Mouse (Mus musculus) heart, postnatal 0 days (tissue): ENCODE measurements at regions not wholly inside any gene's neighbourhood (a gene's known extent, or its start where the extent isn't known, plus 50 kb on each side); places are given as distances from the start of the nearest gene placed in this dataset.

Experiments
- ATAC-seq: fragments of 200-750 bp; cut with Nextera tagmentation; 2 replicates; pipeline ENCODE4 v1.8.0; 2017; ENCODE audit warnings: low read depth, moderate number of reproducible peaks, moderate library complexity; ENCODE audit not compliant: insufficient read depth
- DNase-seq: peaks from one replicate; pipeline ENCODE4 v3.0.0-alpha.2; 2016; ENCODE audit warnings: low spot score
- H3K27ac ChIP-seq: fragments of 300-500 bp; sonication (generic); 2 replicates; pipeline ENCODE4 v1.5.1; 2014; ENCODE audit warnings: low read depth, mild to moderate bottlenecking
- H3K27me3 ChIP-seq: fragments of 300-500 bp; sonication (generic); 2 replicates; pipeline ENCODE4 v1.6.1; 2014; ENCODE audit warnings: low read length, mixed read lengths; ENCODE audit not compliant: control insufficient read depth, insufficient read depth
- H3K36me3 ChIP-seq: fragments of 300-500 bp; sonication (generic); replicated peaks from 2 replicates; pipeline ENCODE4 v1.6.1; 2014; ENCODE audit warnings: low read length, mixed read lengths; ENCODE audit not compliant: control insufficient read depth, insufficient read depth
- H3K4me1 ChIP-seq: fragments of 300-500 bp; sonication (generic); 2 replicates; pipeline ENCODE4 v1.6.1; 2014; ENCODE audit warnings: antibody characterized with exemption; ENCODE audit not compliant: control insufficient read depth, insufficient read depth
- H3K4me2 ChIP-seq: fragments of 300-500 bp; sonication (generic); 2 replicates; pipeline ENCODE4 v1.6.1; 2014; ENCODE audit warnings: low read depth, mild to moderate bottlenecking, low read length, moderate library complexity
- H3K4me3 ChIP-seq: fragments of 300-500 bp; sonication (generic); 2 replicates; pipeline ENCODE4 v1.5.1; 2014; ENCODE audit warnings: low read depth, low read length
- H3K9ac ChIP-seq: fragments of 300-500 bp; sonication (generic); replicated peaks from 2 replicates; pipeline ENCODE4 v1.6.1; 2014; ENCODE audit warnings: low read depth, low read length, mixed read lengths
- H3K9me3 ChIP-seq: fragments of 300-500 bp; sonication (generic); replicated peaks from 2 replicates; pipeline ENCODE4 v1.6.1; 2016; ENCODE audit warnings: low read length; ENCODE audit not compliant: control insufficient read depth
- CTCF ChIP-seq: IDR thresholded peaks from 2 replicates; pipeline ENCODE4 v1.5.1; 2016; ENCODE audit warnings: antibody characterized with exemption, control low read depth, low read depth
- EP300 ChIP-seq: IDR thresholded peaks from 2 replicates; pipeline ENCODE4 v1.6.1; 2016; ENCODE audit warnings: antibody characterized with exemption, low read depth
- WGBS: fragments of 180-500 bp; shearing (Covaris S2); extraction: QIAGEN DNeasy Blood & Tissue Kit; methylation state at CpG from one replicate; pipeline ENCODE4 v1.1.7; 2014; 5-methylcytosine and 5-hydroxymethylcytosine counted together

GRCm38 (mm10) chr15:56136420-56136970, 1340.9 kb downstream of the Slc22a22 start:
- Histone ChIP-seq H3K36me3 (no peaks in the 10 kb centered on the region), H3K27me3 (no peaks in the 10 kb centered on the region), H3K9me3 (no peaks in the 10 kb centered on the region), H3K9ac (no peak overlapping the region), H3K4me2 (no peak overlapping the region), H3K27ac (no peak overlapping the region), H3K4me1 (no peaks in the 10 kb centered on the region), H3K4me3 (no peak overlapping the region)
- no peak for DNase-seq
- TF ChIP-seq CTCF = no peak
- no peak for TF ChIP-seq EP300
- WGBS = 70% methylated on average over 7 of the region's 7 CpGs
- ATAC-seq = no peak

GRCm38 (mm10) chr15:56128029-56128428, 1349.4 kb downstream of the Slc22a22 start:
- Histone ChIP-seq H3K4me2 (no peak overlapping the region), H3K9me3 (no peaks in the 10 kb centered on the region), H3K9ac (no peak overlapping the region), H3K27ac (no peak overlapping the region), H3K27me3 (no peaks in the 10 kb centered on the region), H3K36me3 (no peaks in the 10 kb centered on the region), H3K4me1 (no peaks in the 10 kb centered on the region), H3K4me3 (no peak overlapping the region)
- WGBS = 71% methylated on average over 1 of the region's 1 CpGs
- TF ChIP-seq EP300 (no peak), CTCF (no peak)
- ATAC-seq = no peak
- DNase-seq = no peak

GRCm38 (mm10) chr15:56119287-56120065, 1357.9 kb downstream of the Slc22a22 start:
- no peak overlapping the region for H3K27ac ChIP-seq
- ATAC-seq = no peak
- H3K9me3 ChIP-seq = no peaks in the 10 kb centered on the region
- H3K4me3 ChIP-seq = no peak overlapping the region
- DNase-seq = no peak
- H3K9ac ChIP-seq = no peak overlapping the region
- no peak for TF ChIP-seq EP300
- no peak for TF ChIP-seq CTCF
- H3K27me3 ChIP-seq = no peaks in the 10 kb centered on the region
- H3K36me3 ChIP-seq = no peaks in the 10 kb centered on the region
- H3K4me1 ChIP-seq = no peaks in the 10 kb centered on the region
- no peak overlapping the region for H3K4me2 ChIP-seq

GRCm38 (mm10) chr15:56108313-56108712, 1369.1 kb downstream of the Slc22a22 start:
- H3K9ac ChIP-seq = no peak overlapping the region
- ATAC-seq (no peak), DNase-seq (no peak)
- TF ChIP-seq EP300 (no peak), CTCF (no peak)
- no peaks in the 10 kb centered on the region for H3K27me3 ChIP-seq
- H3K4me3 ChIP-seq = no peak overlapping the region
- H3K4me1 ChIP-seq = no peaks in the 10 kb centered on the region
- WGBS = 58% methylated on average over 2 of the region's 2 CpGs
- H3K36me3 ChIP-seq = no peaks in the 10 kb centered on the region
- H3K4me2 ChIP-seq = no peak overlapping the region
- no peak overlapping the region for H3K27ac ChIP-seq
- H3K9me3 ChIP-seq = no peaks in the 10 kb centered on the region

- H3K27me3 ChIP-seq = no peaks in the 10 kb centered on the region
- ATAC-seq (no peak), DNase-seq (no peak)
- no peak overlapping the region for H3K9ac ChIP-seq
- 73% methylated on average over 4 of the region's 4 CpGs for WGBS
- no peak overlapping the region for H3K27ac ChIP-seq
- H3K4me3 ChIP-seq = no peak overlapping the region
- TF ChIP-seq EP300 (no peak), CTCF (no peak)
- no peaks in the 10 kb centered on the region for H3K9me3 ChIP-seq
- H3K4me1 ChIP-seq = no peaks in the 10 kb centered on the region
- no peak overlapping the region for H3K4me2 ChIP-seq
- H3K36me3 ChIP-seq = no peaks in the 10 kb centered on the region
Observed at GRCm38 (mm10) chr15:56107719-56108118, 1369.7 kb downstream of the Slc22a22 start.
